Mouse (Mus musculus): ENCODE results near the gene Grb7.

GRCm38 (mm10) chr11:98414162-98414561, 32.0 kb upstream of the Grb7 start:
- no peak for TF ChIP-seq CTCF (IDR thresholded peaks at IDR 0.05; ENCODE audit: low read depth, low read length)
- TF ChIP-seq POLR2A (IDR thresholded peaks at IDR 0.05; ENCODE audit: extremely low read depth, insufficient read depth, low read length), result no peak
